1 mouse cellular context compared by ENCODE assay signal in the genomic region with DNA sequence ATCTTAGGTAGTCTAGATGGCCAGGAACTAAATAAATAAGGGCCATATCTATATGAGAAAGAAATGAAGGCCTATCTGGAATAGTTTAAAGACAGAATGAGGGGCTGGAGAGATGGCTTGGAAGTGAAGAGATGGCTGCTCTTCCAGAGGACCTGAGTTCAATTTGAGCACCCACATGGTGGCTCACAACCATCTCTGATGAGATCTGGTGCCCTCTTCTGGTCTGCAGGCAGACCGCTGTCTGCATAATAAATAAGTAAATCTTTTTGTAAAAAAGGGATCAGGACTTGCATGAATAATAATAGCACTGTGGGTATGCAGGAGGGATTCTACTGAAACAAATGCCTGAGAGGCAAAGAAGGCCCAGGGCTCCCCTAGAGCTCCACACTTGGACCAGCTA.
TF ChIP-seq lines count a peak whose summit lies in the region.

No protein-coding gene starts in this region.

TF ChIP-seq in CH12.LX, 34 proteins besides CTCF, POLR2A, EP300 and RAD21 (continued from another document):
- no peak for TF ChIP-seq NELFE (IDR thresholded peaks at IDR 0.05; ENCODE audit: low read depth, low read length)
- no peak for TF ChIP-seq MAFK (IDR thresholded peaks at IDR 0.05; ENCODE audit: insufficient replicate concordance, low read length)
- no peak for TF ChIP-seq ZNF384 (IDR thresholded peaks at IDR 0.05; ENCODE audit: low read depth, low read length)
